Mouse (Mus musculus) myocyte (in vitro differentiated cells): Measurements from ENCODE around the gene 1600014C23Rik. TPM values are rescaled to one million over a fixed set of nuclear protein-coding genes. Genes with fewer than 3 reads are reported as not detected.
A peak's percentile ranks its signal among the peaks of the same experiment; 100 is the strongest.

Experiments
- H3K27me3 ChIP-seq: one replicate; pipeline ENCODE4 v1.6.1; 2011; ENCODE audit not compliant: control insufficient read depth, insufficient read depth, insufficient read length
- H3K36me3 ChIP-seq: one replicate; pipeline ENCODE4 v1.6.1; 2011; ENCODE audit not compliant: control insufficient read depth, insufficient read depth
- H3K4me2 ChIP-seq: one replicate; pipeline ENCODE4 v1.6.1; 2011; ENCODE audit warnings: low read depth, control low read depth
- H3K4me3 ChIP-seq: one replicate; pipeline ENCODE4 v1.5.1; 2011; ENCODE audit warnings: mild to moderate bottlenecking, control low read depth, moderate library complexity
- H3K79me2 ChIP-seq: one replicate; pipeline ENCODE4 v1.6.1; 2011; ENCODE audit not compliant: control insufficient read depth, insufficient read depth
- H3ac ChIP-seq: one replicate; pipeline ENCODE4 v1.6.1; 2011; ENCODE audit not compliant: control insufficient read depth, insufficient read length
- CEBPB ChIP-seq: IDR thresholded peaks from 2 replicates; pipeline ENCODE4 v1.6.1; 2011; ENCODE audit warnings: mild to moderate bottlenecking, moderate library complexity; ENCODE audit not compliant: poor library complexity, insufficient read depth, severe bottlenecking
- E2F4 ChIP-seq: IDR thresholded peaks from one replicate; pipeline ENCODE4 v1.6.1; 2011; ENCODE audit warnings: mild to moderate bottlenecking, control low read depth, moderate library complexity; ENCODE audit not compliant: insufficient read depth
- MAX ChIP-seq: IDR thresholded peaks from one replicate; pipeline ENCODE4 v1.6.1; 2011; ENCODE audit warnings: low read depth, mild to moderate bottlenecking, control low read depth
- MYOD1 ChIP-seq, 3 experiments: IDR thresholded peaks; one replicate each; pipeline ENCODE4 v1.6.1; 2011; ENCODE audit warnings: control low read depth in 2 of 3, low read depth in 2 of 3, mild to moderate bottlenecking in 2 of 3, moderate library complexity in 1 of 3; ENCODE audit not compliant: insufficient read length in 2 of 3, control insufficient read depth in 1 of 3
- MYOG ChIP-seq, 3 experiments: IDR thresholded peaks; one replicate each; pipeline ENCODE4 v1.6.1; 2011; ENCODE audit warnings: control low read depth in 2 of 3, low read depth in 2 of 3, mild to moderate bottlenecking in 2 of 3; ENCODE audit not compliant: insufficient read length in 2 of 3, control insufficient read depth in 1 of 3, insufficient read depth in 1 of 3
- POLR2A ChIP-seq: IDR thresholded peaks from one replicate; pipeline ENCODE4 v1.6.1; 2011; ENCODE audit warnings: low read depth, mild to moderate bottlenecking, control low read depth, moderate library complexity; ENCODE audit not compliant: insufficient read length
- POLR2AphosphoS2 ChIP-seq: IDR thresholded peaks from one replicate; pipeline ENCODE4 v1.6.1; 2011; ENCODE audit warnings: low read depth, control low read depth; ENCODE audit not compliant: insufficient read length
- REST ChIP-seq: IDR thresholded peaks from one replicate; pipeline ENCODE4 v1.6.1; 2011; ENCODE audit warnings: mild to moderate bottlenecking, control low read depth, moderate library complexity; ENCODE audit not compliant: insufficient read depth, insufficient read length
- SRF ChIP-seq: IDR thresholded peaks from one replicate; pipeline ENCODE4 v1.6.1; 2011; ENCODE audit warnings: low read depth; ENCODE audit not compliant: control insufficient read depth, insufficient read length
- TCF12 ChIP-seq: IDR thresholded peaks from one replicate; pipeline ENCODE4 v1.6.1; 2011; ENCODE audit warnings: mild to moderate bottlenecking, control low read depth; ENCODE audit not compliant: poor library complexity, insufficient read depth, severe bottlenecking
- TCF3 ChIP-seq: IDR thresholded peaks from one replicate; pipeline ENCODE4 v1.6.1; 2011; ENCODE audit warnings: low read depth, control low read depth; ENCODE audit not compliant: insufficient read length
- USF1 ChIP-seq: IDR thresholded peaks from one replicate; pipeline ENCODE4 v1.6.1; 2011; ENCODE audit warnings: low read depth, mild to moderate bottlenecking, control low read depth, moderate library complexity
- polyA plus RNA-seq: library from polyadenylated mRNA; unstranded; fragments of >200 nt; fragmentation: generic; extraction: Trizol; gene quantifications from one replicate; pipeline ENCODE4 v1.2.1, GENCODE M21; 2012; ENCODE audit warnings: missing spikeins

1600014C23Rik gene
- polyA plus RNA-seq, 1 experiment: 0.17 TPM

DNA sequence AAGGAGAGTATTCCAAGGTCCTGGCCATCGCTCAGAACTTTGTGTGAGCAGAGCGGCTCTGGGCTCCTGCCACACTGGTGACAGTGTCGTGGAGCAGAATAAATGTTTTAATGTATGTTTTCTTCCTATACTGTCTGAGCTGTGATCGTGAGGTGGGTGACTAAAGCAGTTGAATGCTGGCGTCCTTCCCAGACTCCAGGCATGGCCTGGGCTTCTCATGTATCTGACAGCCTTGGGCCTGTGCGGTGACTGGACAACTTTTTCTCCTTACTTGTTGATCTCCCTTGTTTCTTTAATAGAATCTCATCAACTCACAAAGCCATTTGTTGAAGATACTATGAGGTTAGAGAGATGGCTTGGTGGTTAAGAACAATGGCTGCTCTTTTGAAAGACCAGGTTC is 35.3 kb downstream of the 1600014C23Rik start:
- peaks cover 20% of the 10 kb centered on the region for H3K79me2 ChIP-seq
- no peak for TF ChIP-seq TCF3
- TF ChIP-seq TCF12: no peak
- no peak for TF ChIP-seq REST
- TF ChIP-seq CEBPB: no peak
- TF ChIP-seq USF1: no peak
- no peak for TF ChIP-seq MAX
- TF ChIP-seq POLR2AphosphoS2: no peak
- no peak for TF ChIP-seq MYOD1 (IDR thresholded peaks at IDR 0.05; ENCODE audit: control insufficient read depth in 1 of 3, insufficient read length in 2 of 3, low read depth in 2 of 3)
- TF ChIP-seq E2F4: no peak
- no peak for TF ChIP-seq SRF
- TF ChIP-seq MYOG (IDR thresholded peaks at IDR 0.05; ENCODE audit: control insufficient read depth in 1 of 3, insufficient read depth in 1 of 3, insufficient read length in 2 of 3, low read depth in 2 of 3): no peak
- TF ChIP-seq POLR2A: no peak
- H3ac ChIP-seq: no peak overlapping the region
- H3K36me3 ChIP-seq: peaks cover 4% of the 10 kb centered on the region
- no peak overlapping the region for H3K4me3 ChIP-seq
- peaks cover 7% of the 10 kb centered on the region for H3K27me3 ChIP-seq
- no peak overlapping the region for H3K4me2 ChIP-seq

DNA sequence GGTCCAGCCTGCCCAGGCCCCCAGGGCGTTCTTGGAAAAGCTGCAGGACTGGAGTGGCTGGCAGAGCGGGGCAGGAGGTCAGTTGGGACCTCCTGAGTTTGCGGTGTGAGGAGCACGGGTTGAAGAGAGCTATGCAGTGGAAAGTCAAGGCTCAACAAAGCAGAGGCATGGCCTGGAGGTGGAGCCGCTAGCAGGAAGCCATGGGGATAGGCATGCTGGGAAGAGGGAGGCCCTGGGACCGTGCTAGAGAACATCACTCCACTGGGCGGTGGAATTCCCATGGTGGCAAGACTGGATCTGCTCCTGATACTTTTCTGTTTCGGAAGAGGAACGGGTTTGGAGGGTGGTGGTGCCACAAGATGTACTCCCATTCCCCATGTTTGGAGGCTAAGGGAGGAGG is 36.7 kb downstream of the 1600014C23Rik start:
- TF ChIP-seq TCF12 (no peak), TCF3 (no peak), POLR2AphosphoS2 (no peak), E2F4 (no peak), POLR2A (no peak), USF1 (no peak), REST (no peak)
- H3K4me3 ChIP-seq: no peak overlapping the region
- no peak overlapping the region for H3K4me2 ChIP-seq
- peaks cover 4% of the 10 kb centered on the region for H3K36me3 ChIP-seq
- H3K79me2 ChIP-seq: peaks cover 30% of the 10 kb centered on the region
- peaks cover 7% of the 10 kb centered on the region for H3K27me3 ChIP-seq
- no peak overlapping the region for H3ac ChIP-seq

DNA sequence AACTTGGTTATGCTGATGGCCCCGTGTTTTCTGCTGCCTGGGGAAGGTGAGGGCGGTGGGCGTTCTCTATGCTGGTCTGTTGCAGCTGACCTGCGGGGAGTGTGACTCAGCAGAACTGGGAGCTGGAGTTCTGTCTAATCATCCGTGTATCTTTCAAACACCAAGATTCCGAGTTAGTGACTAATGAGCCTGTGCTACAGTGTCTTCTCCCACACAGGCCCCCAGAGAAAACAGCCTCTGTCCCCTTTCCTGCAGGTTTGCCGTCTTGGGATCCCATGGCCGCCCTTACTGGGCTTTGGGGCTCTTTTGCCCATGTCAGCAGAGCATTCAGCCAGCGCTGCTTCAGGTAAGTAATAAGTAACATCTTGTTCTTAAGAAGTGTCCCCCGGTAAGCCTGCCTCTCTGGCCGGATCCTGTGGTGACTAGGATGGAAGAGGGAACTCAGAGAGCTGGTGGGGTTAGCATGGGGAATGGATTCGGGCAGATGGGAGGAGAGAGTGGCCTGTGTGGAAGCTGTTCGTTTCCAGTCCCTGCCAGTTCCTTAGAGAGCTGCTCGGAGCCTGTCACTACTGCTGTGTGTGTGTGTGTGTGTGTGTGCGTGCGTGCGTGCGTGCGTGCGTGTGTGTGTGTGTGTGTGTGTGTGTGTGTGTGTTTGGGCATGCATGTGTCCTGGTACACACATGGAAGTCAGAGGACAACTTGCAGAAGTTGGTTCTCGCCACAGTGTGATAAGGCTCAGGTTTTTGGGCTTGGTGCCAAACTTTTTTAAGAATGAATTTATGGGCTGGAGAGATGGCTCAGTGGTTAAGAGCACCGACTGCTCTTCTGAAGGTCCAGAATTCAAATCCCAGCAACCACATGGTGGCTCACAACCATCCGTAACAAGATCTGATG is 38.2 kb downstream of the 1600014C23Rik start:
- no peaks in the 10 kb centered on the region for H3K27me3 ChIP-seq
- TF ChIP-seq REST (no peak), MAX (no peak), TCF3 (no peak), USF1 (no peak), SRF (no peak), POLR2AphosphoS2 (no peak), MYOD1 (IDR thresholded peaks at IDR 0.05; ENCODE audit: control insufficient read depth in 1 of 3, insufficient read length in 2 of 3, low read depth in 2 of 3) (peak in 1 of 3 experiments; percentile 37), POLR2A (no peak), MYOG (IDR thresholded peaks at IDR 0.05; ENCODE audit: control insufficient read depth in 1 of 3, insufficient read depth in 1 of 3, insufficient read length in 2 of 3, low read depth in 2 of 3) (peak in 1 of 3 experiments; percentile 20)

DNA sequence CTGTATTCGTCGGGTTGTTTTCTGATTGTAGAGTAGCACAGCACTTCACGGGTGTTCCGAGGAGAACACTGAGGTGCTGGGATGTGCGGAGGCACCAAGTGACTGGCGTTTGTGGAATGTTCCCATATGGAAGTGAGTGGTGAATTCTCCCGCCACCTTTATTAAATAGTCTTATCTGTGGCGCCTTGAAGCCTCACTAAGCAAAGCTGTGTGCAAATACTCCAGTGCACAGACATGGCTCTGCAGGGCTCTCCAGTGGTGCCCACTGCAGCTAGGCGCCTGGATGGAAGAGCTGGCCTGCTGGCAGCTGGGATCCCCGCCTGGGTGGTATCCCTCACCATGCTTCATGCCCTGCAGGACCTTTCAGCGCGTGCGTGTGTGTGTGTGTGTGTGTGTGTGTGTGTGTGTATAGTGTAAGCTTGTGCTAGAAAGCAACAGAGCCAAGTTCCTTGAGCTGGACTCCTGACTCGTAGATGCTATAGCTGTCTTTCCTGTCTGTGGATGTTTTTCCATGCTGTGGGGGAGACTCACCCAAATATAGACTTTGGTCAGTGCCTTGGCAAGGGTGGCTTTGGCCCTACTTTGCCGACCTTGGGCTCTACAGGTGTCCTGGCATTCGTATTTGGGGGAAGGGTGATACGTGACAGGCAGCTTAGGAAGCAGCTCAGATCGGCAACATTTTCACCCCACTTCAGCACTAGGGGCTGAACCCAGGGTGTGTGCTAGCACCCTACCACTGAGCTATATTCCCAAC is 39.7 kb downstream of the 1600014C23Rik start:
- no peak overlapping the region for H3K4me3 ChIP-seq
- H3K79me2 ChIP-seq: peaks cover 55% of the 10 kb centered on the region
- H3K27me3 ChIP-seq: no peaks in the 10 kb centered on the region
- H3K4me2 ChIP-seq: no peak overlapping the region
- H3ac ChIP-seq: no peak overlapping the region
- no peak for TF ChIP-seq POLR2A
- TF ChIP-seq MAX: no peak
- H3K36me3 ChIP-seq: peaks cover 4% of the 10 kb centered on the region

More for the DNA sequence above, 38.2 kb downstream of the 1600014C23Rik start:
- H3K79me2 ChIP-seq: peaks cover 43% of the 10 kb centered on the region
- H3K4me2 ChIP-seq: peak overlapping the region; percentile 76
- no peak overlapping the region for H3K4me3 ChIP-seq
- no peak overlapping the region for H3ac ChIP-seq
- H3K36me3 ChIP-seq: peaks cover 4% of the 10 kb centered on the region

DNA sequence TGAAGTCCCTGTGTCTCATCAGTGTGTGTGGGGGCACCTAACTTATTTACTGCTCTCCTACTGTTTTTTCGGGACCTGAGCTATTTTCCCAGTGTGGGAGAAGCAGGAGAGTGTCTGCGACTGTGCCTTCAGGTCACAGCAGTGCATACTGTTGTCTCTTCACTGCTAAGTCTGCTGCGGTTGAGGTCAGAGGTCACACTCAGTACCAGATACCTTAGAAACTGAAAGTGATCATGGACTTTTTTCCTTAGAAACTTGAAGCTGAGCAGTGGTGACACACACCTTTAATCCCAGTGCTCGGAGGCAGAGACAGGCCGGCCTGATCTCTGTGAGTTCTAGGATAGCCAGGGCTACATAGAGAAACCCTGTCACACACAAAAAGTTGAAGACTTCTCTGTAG is 41.5 kb downstream of the 1600014C23Rik start:
- Histone ChIP-seq H3K36me3 (no peaks in the 10 kb centered on the region), H3K4me2 (peak overlapping the region; percentile 28), H3K79me2 (peaks cover 74% of the 10 kb centered on the region), H3K4me3 (no peak overlapping the region), H3K27me3 (no peaks in the 10 kb centered on the region), H3ac (no peak overlapping the region)
- TF ChIP-seq E2F4: no peak
